Mouse (Mus musculus): ENCODE data around the gene Msi2.

- TF ChIP-seq POLR2A (IDR thresholded peaks at IDR 0.05; ENCODE audit: low read depth, low read length), result no peak
- TF ChIP-seq CTCF (IDR thresholded peaks at IDR 0.05; ENCODE audit: extremely low read depth, insufficient read depth, insufficient read length, insufficient replicate concordance), result no peak
Measured at GRCm38 (mm10) chr11:88492585-88492984, 225.7 kb downstream of the Msi2 start.
